Mouse (Mus musculus) central nervous system, embryonic 18 days (tissue): ENCODE data around the gene Gsn. TPM values are rescaled to one million over a fixed set of nuclear protein-coding genes. Genes with fewer than 3 reads are reported as not detected.

Experiments used
- polyA plus RNA-seq: library from polyadenylated mRNA; depleted of rRNA; stranded (reverse); fragments of >200 nt; gene quantifications from 2 replicates; pipeline ENCODE4 v1.2.3, GENCODE M21; 2012; rRNA removed

Gsn gene
- 33.2 and 33.6 TPM in 2 replicates for polyA plus RNA-seq

DNA sequence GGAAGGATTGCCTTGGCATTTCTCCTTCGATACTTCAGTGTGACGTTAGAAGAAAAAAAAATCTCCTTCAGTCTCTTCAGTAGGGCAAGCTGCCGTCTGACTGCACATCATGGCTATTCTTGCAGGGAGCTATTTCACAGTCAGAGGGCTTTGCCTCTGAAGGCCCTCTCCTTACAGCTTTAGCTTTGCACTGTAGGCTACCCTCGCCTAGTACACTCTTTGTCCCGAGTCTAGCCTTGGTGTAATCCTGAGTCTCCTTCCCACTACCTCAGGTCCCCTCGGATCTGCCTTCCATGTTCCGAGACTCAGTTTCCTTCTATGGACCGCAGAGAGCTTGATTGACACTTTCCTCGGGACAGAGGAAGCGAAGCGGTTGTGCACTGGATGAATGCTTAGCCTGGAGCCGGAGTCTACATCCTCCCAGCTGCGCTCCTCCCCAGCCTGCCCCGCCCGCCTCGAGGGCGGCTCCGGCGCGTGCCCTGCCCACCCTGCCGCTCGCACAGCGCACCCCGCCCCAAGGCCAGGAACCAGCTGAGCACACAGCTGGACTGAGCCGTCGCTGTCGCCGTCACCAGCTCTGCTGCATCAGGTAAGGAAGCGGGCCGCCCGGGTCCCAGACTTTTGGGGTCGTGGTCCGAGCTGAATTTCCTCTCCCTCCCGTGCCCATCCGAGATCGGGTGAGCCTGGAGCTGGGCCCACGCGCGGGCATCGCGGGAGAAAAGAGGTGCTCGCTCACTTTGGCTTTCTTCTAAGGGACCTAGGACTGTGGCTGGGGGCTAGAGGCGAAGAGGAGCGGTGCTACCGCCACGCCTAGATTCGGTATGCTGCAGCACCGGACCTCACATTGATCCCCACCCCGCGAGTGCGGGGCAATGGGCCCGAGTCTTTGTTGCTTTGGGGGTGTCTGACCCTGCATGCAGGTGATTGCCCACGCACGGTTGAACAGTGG lies at the start of gene Gsn:
Gsn (plus strand) TSS at position 496 of the 949 bp plus-strand sequence.

DNA sequence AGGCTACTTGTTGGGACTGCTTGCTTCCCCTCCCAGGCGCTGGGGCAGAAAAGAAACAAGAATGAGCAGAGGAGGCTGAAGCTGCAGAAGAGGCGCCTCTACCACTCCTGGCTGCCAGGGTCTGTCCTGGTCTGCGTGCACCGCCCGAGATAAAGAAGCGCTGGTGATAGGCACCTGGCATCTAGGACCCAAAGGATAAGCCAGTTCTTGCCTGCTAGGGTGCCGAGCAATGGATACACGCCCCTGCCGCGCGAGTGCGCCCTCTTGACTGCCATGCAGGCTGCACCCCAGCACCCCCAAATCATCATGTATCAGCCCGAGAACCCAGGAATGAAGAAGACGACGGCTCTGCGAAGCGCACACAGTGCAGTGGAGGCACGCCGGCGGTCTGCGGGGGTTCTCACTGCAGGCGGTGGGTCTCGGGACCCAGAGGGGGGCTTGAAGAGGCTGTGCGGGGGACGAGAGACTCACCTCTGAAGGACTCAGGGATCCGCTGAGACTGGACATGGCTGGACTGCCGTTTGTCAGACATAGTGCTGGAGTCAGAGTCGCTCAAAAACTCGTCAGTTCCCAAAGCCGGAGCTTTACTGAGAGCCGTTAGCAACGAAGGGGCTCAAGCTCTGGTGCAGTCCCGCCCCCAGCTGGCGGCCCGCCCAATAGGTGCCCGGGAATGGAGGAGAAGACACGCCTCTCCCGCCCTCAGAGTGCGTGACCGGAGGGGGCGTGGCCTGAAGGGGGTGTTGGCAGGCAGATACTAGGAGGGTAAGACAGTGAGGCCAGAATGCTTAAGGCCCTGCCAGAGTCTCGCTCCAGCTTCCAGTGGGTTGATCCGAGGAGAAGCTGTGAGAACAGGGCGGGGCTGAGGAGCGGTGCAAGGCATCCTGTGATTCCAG lies 80.5 kb downstream of the Gsn start, which contains the start of gene Stom:
Stom (minus strand) TSS at position 589 of the 893 bp plus-strand sequence.

Other genes with a start within 250 kb of the Gsn start
- 1.0 and 1.4 TPM in 2 replicates for gene Hc, start 194.9 kb upstream of the Gsn start, polyA plus RNA-seq
- 1.00 and 1.5 TPM in 2 replicates for gene AI182371, start 154.8 kb upstream of the Gsn start, polyA plus RNA-seq
- gene Cntrl, start 146.9 kb upstream of the Gsn start, polyA plus RNA-seq = 18.5 and 22.0 TPM in 2 replicates
- 175 and 177 TPM in 2 replicates for gene Rab14, start 55.3 kb upstream of the Gsn start, polyA plus RNA-seq
- gene Stom, start 80.6 kb downstream of the Gsn start, polyA plus RNA-seq = 11.0 and 12.9 TPM in 2 replicates
- not detected in 2 replicates for gene 4930568D16Rik, start 111.3 kb downstream of the Gsn start, polyA plus RNA-seq
- not detected in 2 replicates for gene 4930402F06Rik, start 140.8 kb downstream of the Gsn start, polyA plus RNA-seq
- 5.7 and 6.6 TPM in 2 replicates for gene Ggta1, start 206.9 kb downstream of the Gsn start, polyA plus RNA-seq